In the genomic region with DNA sequence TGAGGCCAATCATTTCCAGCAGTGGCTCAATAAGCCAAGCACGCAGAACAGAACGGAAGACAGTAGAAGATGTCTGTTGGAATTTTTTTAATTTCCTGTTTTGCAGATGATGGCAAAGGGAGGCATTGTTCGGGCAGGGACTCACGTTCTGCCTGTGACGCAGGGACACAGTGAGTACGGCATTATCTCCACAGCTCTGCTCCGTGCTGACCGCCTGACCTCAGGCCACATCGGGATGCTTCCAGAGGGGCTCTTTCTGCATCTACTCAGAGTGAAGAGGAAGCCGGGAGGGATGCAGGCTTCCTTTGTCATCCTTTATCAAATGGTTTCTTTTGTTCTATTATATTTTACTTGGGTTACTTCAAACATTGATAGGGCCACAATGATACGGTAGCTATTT, we compare ENCODE assay signal across 16 mouse cellular contexts. TPM values are rescaled to one million over a fixed set of nuclear protein-coding genes. Genes with fewer than 3 reads are reported as not detected.
"Had no signal": no experiment of that assay in that cellular context is flagged by ENCODE, and none has a peak within 500 bp of the region (broad histone marks: within the 10 kb centered on the region; RNA-seq: fewer than 3 reads in every experiment).

No protein-coding gene starts in this region.

- H3K36me3 ChIP-seq: midbrain, embryonic 10.5 days; midbrain, embryonic 12.5 days; neural tube, embryonic 13.5 days; neural tube, embryonic 15.5 days had no signal

- H3K4me2 ChIP-seq: lung, embryonic 14.5 days; midbrain, embryonic 12.5 days; neural tube, embryonic 13.5 days; neural tube, embryonic 15.5 days had no signal

- DNase-seq: lung, postnatal 10 days; lung, postnatal 4 days; right cerebral cortex, adult 18-20 months; right cerebral cortex, postnatal 25 days; spleen, adult 18-20 months; thymus, adult 18-20 months; thymus, postnatal 14 days; thymus, postnatal 36 days had no signal

- H3K27ac ChIP-seq: midbrain, embryonic 10.5 days; midbrain, embryonic 12.5 days; neural tube, embryonic 13.5 days; neural tube, embryonic 15.5 days had no signal

- H3K9ac ChIP-seq: lung, embryonic 14.5 days; midbrain, embryonic 12.5 days; neural tube, embryonic 13.5 days; neural tube, embryonic 15.5 days had no signal

- ATAC-seq: midbrain, embryonic 16.5 days had no signal

- H3K27me3 ChIP-seq: midbrain, embryonic 12.5 days; neural tube, embryonic 13.5 days; neural tube, embryonic 15.5 days had no signal

- H3K4me3 ChIP-seq: midbrain, embryonic 10.5 days; midbrain, embryonic 12.5 days; myocyte; neural tube, embryonic 13.5 days; neural tube, embryonic 15.5 days had no signal

- H3K4me1 ChIP-seq: midbrain, embryonic 10.5 days; midbrain, embryonic 12.5 days; neural tube, embryonic 13.5 days; neural tube, embryonic 15.5 days had no signal

- H3K9me3 ChIP-seq: midbrain, embryonic 10.5 days; midbrain, embryonic 12.5 days; neural tube, embryonic 13.5 days; neural tube, embryonic 15.5 days had no signal

RNA-seq across cellular contexts. Expression of a gene that starts 13.3 kb away (rescaled TPM):
- polyA plus RNA-seq: myocyte; small intestine, adult 2 months had no signal
